Mouse (Mus musculus): ENCODE results near the gene Atp8a1. TPM values are rescaled to one million over a fixed set of nuclear protein-coding genes. Genes with fewer than 3 reads are reported as not detected.

The Atp8a1 gene
- total and polyA plus RNA-seq, 2 experiments: 3.8 to 5.1 TPM

- DNase-seq (ENCODE audit: extremely low read depth, low read depth, low spot score): no peak
- Histone ChIP-seq H3K9ac (ENCODE audit: low read depth, low read length) (no peak overlapping the region), H3K27me3 (ENCODE audit: control insufficient read depth, insufficient read depth, low read length) (no peaks in the 10 kb centered on the region), H3K79me2 (ENCODE audit: control insufficient read depth, insufficient read depth, low read length) (no peaks in the 10 kb centered on the region), H3K4me1 (ENCODE audit: control insufficient read depth, insufficient read depth, low read length) (no peaks in the 10 kb centered on the region), H3K36me3 (ENCODE audit: control insufficient read depth, insufficient read depth, low read length) (no peaks in the 10 kb centered on the region), H3K4me3 (ENCODE audit: insufficient read depth, low read depth, low read length) (no peak overlapping the region), H3K27ac (replicated peaks; ENCODE audit: insufficient read depth, low read depth, low read length) (no peak overlapping the region)
- 81% methylated on average over 5 of the region's 5 CpGs for WGBS
- no peak for TF ChIP-seq POLR2A (IDR thresholded peaks at IDR 0.05; ENCODE audit: extremely low read depth, insufficient read depth, low read length)
- no peak for TF ChIP-seq CTCF (IDR thresholded peaks at IDR 0.05; ENCODE audit: low read depth, low read length)
These were observed 13.4 kb downstream of the Atp8a1 start for GRCm38 (mm10) chr5:67833841-67834240.

GRCm38 (mm10) chr5:67831293-67832147, 15.7 kb downstream of the Atp8a1 start:
- TF ChIP-seq CTCF (IDR thresholded peaks at IDR 0.05; ENCODE audit: low read depth, low read length) (no peak), POLR2A (IDR thresholded peaks at IDR 0.05; ENCODE audit: extremely low read depth, insufficient read depth, low read length) (no peak)
- Histone ChIP-seq H3K4me1 (ENCODE audit: control insufficient read depth, insufficient read depth, low read length) (no peaks in the 10 kb centered on the region), H3K27ac (replicated peaks; ENCODE audit: insufficient read depth, low read depth, low read length) (no peak overlapping the region), H3K9ac (ENCODE audit: low read depth, low read length) (no peak overlapping the region), H3K4me3 (ENCODE audit: insufficient read depth, low read depth, low read length) (no peak overlapping the region), H3K36me3 (ENCODE audit: control insufficient read depth, insufficient read depth, low read length) (no peaks in the 10 kb centered on the region), H3K79me2 (ENCODE audit: control insufficient read depth, insufficient read depth, low read length) (no peaks in the 10 kb centered on the region), H3K27me3 (ENCODE audit: control insufficient read depth, insufficient read depth, low read length) (no peaks in the 10 kb centered on the region)
- WGBS: 74% methylated on average over 10 of the region's 10 CpGs
- DNase-seq (ENCODE audit: extremely low read depth, low read depth, low spot score): no peak

DNA sequence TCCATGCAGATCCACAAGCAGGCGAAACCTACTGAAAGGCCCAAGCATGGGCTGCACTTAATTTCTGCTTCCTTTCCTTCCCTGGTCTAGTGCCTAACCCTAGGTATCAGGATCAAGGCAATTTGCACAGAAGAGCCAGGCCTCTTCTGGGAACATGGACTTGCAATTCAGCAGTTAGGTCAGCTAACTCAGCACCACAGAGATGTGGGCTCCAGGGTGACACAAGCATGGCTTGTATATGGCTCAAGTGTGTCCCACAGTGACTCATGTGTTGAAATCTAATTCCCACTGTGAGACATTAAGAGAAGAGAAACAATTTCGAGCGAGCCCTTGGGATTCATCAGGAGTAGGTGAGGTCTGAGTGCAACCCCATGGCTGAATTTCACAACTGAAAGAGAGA, 18.9 kb downstream of the Atp8a1 start:
- Histone ChIP-seq H3K27me3 (ENCODE audit: control insufficient read depth, insufficient read depth, low read length) (no peaks in the 10 kb centered on the region), H3K36me3 (ENCODE audit: control insufficient read depth, insufficient read depth, low read length) (no peaks in the 10 kb centered on the region), H3K9ac (ENCODE audit: low read depth, low read length) (no peak overlapping the region), H3K79me2 (ENCODE audit: control insufficient read depth, insufficient read depth, low read length) (no peaks in the 10 kb centered on the region), H3K27ac (replicated peaks; ENCODE audit: insufficient read depth, low read depth, low read length) (no peak overlapping the region), H3K4me3 (ENCODE audit: insufficient read depth, low read depth, low read length) (no peak overlapping the region), H3K4me1 (ENCODE audit: control insufficient read depth, insufficient read depth, low read length) (no peaks in the 10 kb centered on the region)
- DNase-seq (ENCODE audit: extremely low read depth, low read depth, low spot score): no peak
- TF ChIP-seq POLR2A (IDR thresholded peaks at IDR 0.05; ENCODE audit: extremely low read depth, insufficient read depth, low read length) (no peak), CTCF (IDR thresholded peaks at IDR 0.05; ENCODE audit: low read depth, low read length) (no peak)
- WGBS: 89% methylated on average over 3 of the region's 3 CpGs

DNA sequence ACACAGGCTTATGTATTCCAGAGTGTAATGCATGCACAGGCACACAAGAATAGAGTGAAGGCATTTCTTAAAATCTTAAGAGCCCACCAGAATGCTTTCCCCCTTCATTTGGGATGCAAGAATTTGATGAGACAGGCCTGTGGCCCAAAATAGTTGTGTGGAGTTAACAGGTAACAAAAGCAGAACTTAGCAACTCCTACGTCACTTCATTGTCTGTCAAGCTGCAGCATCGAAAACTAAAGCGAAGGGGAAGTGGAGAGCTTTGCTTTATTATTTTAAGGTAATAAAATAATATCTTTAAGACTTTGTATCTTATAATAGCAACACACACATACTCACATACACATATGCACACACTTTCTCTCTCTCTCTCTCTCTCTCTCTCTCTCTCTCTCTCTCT, 20.3 kb downstream of the Atp8a1 start:
- TF ChIP-seq CTCF (IDR thresholded peaks at IDR 0.05; ENCODE audit: low read depth, low read length) (no peak), POLR2A (IDR thresholded peaks at IDR 0.05; ENCODE audit: extremely low read depth, insufficient read depth, low read length) (no peak)
- Histone ChIP-seq H3K27ac (replicated peaks; ENCODE audit: insufficient read depth, low read depth, low read length) (no peak overlapping the region), H3K9ac (ENCODE audit: low read depth, low read length) (no peak overlapping the region), H3K36me3 (ENCODE audit: control insufficient read depth, insufficient read depth, low read length) (no peaks in the 10 kb centered on the region), H3K79me2 (ENCODE audit: control insufficient read depth, insufficient read depth, low read length) (no peaks in the 10 kb centered on the region), H3K27me3 (ENCODE audit: control insufficient read depth, insufficient read depth, low read length) (no peaks in the 10 kb centered on the region), H3K4me3 (ENCODE audit: insufficient read depth, low read depth, low read length) (no peak overlapping the region), H3K4me1 (ENCODE audit: control insufficient read depth, insufficient read depth, low read length) (no peaks in the 10 kb centered on the region)
- WGBS: 90% methylated on average over 3 of the region's 3 CpGs
- no peak for DNase-seq (ENCODE audit: extremely low read depth, low read depth, low spot score)

GRCm38 (mm10) chr5:67826278-67826677, 21.0 kb downstream of the Atp8a1 start:
- DNase-seq (ENCODE audit: extremely low read depth, low read depth, low spot score): no peak
- WGBS: 79% methylated on average over 9 of the region's 9 CpGs

DNA sequence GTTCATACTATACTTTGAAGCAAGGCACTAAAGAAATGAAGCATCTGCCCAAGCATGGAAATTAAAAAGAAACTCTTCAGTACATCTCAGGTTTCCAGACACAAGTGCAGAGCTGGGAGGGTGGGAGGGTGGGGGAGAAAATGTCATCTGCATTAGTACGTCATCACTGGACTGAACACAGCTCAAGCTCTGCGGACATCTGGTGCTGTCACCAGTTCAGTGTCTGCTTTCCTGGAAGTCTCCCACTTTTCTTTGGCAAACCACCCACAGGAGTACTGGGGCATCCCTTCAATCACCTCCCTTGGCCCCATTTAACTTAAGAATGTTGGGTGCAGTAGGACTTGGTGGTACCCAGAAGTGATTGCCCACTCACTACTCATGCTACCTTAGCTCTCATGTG, 22.6 kb downstream of the Atp8a1 start:
- H3K4me3 ChIP-seq (ENCODE audit: insufficient read depth, low read depth, low read length): no peak overlapping the region
- TF ChIP-seq CTCF (IDR thresholded peaks at IDR 0.05; ENCODE audit: low read depth, low read length) (no peak), POLR2A (IDR thresholded peaks at IDR 0.05; ENCODE audit: extremely low read depth, insufficient read depth, low read length) (no peak)
- H3K27me3 ChIP-seq (ENCODE audit: control insufficient read depth, insufficient read depth, low read length): no peaks in the 10 kb centered on the region
- H3K36me3 ChIP-seq (ENCODE audit: control insufficient read depth, insufficient read depth, low read length): no peaks in the 10 kb centered on the region
- no peak overlapping the region for H3K9ac ChIP-seq (ENCODE audit: low read depth, low read length)
- WGBS: 86% methylated on average over 2 of the region's 2 CpGs
- DNase-seq (ENCODE audit: extremely low read depth, low read depth, low spot score): no peak
- no peak overlapping the region for H3K27ac ChIP-seq (replicated peaks; ENCODE audit: insufficient read depth, low read depth, low read length)
- H3K4me1 ChIP-seq (ENCODE audit: control insufficient read depth, insufficient read depth, low read length): no peaks in the 10 kb centered on the region
- no peaks in the 10 kb centered on the region for H3K79me2 ChIP-seq (ENCODE audit: control insufficient read depth, insufficient read depth, low read length)

More at GRCm38 (mm10) chr5:67826278-67826677, 21.0 kb downstream of the Atp8a1 start:
- no peak for TF ChIP-seq CTCF (IDR thresholded peaks at IDR 0.05; ENCODE audit: low read depth, low read length)
- no peak for TF ChIP-seq POLR2A (IDR thresholded peaks at IDR 0.05; ENCODE audit: extremely low read depth, insufficient read depth, low read length)
- H3K27me3 ChIP-seq (ENCODE audit: control insufficient read depth, insufficient read depth, low read length): no peaks in the 10 kb centered on the region
- no peak overlapping the region for H3K4me3 ChIP-seq (ENCODE audit: insufficient read depth, low read depth, low read length)
- no peaks in the 10 kb centered on the region for H3K36me3 ChIP-seq (ENCODE audit: control insufficient read depth, insufficient read depth, low read length)
- H3K4me1 ChIP-seq (ENCODE audit: control insufficient read depth, insufficient read depth, low read length): no peaks in the 10 kb centered on the region
- H3K79me2 ChIP-seq (ENCODE audit: control insufficient read depth, insufficient read depth, low read length): no peaks in the 10 kb centered on the region
- H3K27ac ChIP-seq (replicated peaks; ENCODE audit: insufficient read depth, low read depth, low read length): no peak overlapping the region
- no peak overlapping the region for H3K9ac ChIP-seq (ENCODE audit: low read depth, low read length)
